Mouse (Mus musculus) heart, adult 11 months (tissue): ENCODE measurements at regions not wholly inside any gene's neighbourhood (a gene's known extent, or its start where the extent isn't known, plus 50 kb on each side); places are given as distances from the start of the nearest gene placed in this dataset.

Experiments
- DNase-seq: peaks from one replicate; pipeline ENCODE4 v3.0.0; 2022

DNA sequence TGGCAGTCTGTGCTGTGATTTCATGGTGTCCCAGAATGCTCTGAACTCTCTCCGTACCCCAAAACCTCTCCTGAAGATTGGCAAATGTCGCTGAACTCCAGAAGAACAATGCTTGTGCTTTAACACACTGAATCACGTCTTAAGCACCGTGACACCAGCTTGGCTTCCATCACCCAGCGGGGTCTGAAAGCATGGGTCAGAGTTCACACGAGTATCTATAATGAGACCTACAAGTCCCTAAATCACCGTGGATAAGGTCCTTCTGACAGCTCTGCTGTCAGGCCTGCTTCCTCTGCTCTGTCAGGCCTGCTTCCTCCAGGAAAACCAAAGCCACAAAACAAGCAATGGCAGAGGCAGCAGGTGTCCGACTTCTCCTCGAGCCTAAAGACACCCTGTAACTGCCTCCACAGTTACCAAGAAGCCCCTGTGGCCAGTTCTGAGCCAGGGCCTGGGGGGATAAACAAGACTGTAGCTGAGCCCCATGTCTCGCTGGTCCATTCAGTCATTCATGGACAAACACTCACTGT, 229.1 kb upstream of the A430005L14Rik start:
- no peak for DNase-seq

DNA sequence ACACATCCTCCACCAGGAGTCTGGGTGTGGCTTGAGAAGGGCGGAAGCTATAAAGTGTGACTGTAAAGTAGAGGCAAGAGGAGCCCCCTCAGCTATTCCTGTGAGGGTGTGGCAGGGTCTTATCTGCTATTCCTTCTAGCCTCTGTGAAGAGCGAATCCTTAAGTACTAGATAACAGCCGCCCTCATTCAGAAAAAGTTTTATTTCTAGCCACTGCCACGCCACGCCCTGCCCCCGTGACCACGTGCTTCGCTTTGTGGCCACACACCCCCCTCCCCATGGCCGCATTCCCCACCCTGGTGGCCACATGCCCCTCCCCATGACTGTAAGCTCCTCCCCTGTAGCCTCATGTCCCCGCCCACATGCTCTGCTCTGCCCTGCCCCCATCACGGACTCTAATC, 218.9 kb upstream of the A430005L14Rik start:
- DNase-seq, result no peak

DNA sequence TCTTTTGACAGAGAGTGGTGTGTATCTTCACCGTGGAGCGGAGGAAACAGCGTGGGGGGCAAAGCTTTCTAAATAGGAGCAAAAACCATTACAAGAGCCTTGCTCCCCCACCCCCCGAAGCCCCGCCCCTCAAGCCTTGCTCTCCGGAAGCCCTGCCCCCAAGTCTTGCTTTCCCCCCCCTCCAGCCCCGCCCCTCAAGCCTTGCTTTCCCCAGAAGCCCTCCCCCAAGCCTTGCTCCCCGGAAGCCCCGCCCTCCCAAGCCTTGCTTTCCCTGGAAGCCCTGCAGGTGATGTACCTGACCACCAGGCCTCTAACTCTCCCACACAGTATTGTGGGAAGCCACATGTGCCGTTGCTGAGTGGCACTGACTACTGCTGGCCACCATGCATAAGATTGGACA, 214.8 kb upstream of the A430005L14Rik start:
- DNase-seq, result no peak

DNA sequence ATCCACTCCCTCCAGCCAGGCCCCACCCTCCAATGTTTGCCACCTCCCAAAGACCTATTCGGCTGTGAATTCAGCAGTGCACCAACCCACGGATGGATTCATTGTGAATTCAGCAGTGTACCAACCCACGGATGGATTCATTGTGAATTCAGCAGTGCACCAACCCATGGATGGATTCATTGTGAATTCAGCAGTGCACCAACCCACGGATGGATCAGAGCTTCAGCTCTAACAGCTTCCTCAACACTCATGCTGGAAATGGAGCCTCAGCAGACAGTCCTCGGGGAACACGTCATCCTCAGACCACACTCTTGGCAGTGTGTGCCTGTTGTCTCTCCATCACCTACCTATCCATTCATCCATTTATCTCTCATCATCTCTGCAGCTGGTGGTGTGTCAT, 204.2 kb upstream of the A430005L14Rik start:
- no peak for DNase-seq

DNA sequence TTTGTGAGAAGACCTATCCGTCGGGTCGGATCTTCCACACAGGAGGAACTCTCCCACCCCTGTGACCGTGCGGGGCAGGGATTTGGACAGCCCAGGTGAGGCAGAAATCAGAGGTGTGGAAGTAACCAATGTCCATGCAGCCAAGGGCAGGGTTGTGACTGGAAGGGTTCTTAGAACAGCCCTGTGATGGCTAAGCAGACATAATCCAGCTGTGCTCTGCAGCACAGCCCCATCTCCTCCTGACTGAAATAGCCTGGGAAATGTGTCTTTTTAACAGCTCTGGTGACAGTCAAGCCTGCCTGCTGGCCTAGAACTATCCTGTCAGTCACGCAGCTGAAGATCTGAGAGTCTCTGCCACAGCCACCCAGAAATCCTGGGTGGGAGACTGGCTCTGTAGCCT, 198.7 kb upstream of the A430005L14Rik start:
- no peak for DNase-seq

- DNase-seq, result peak; percentile 93
These were observed 198.3 kb upstream of the A430005L14Rik start for GRCm38 (mm10) chr4:153758781-153759180.

- DNase-seq, result peak; percentile 85
These were observed 196.1 kb upstream of the A430005L14Rik start for GRCm38 (mm10) chr4:153760934-153761333.

DNA sequence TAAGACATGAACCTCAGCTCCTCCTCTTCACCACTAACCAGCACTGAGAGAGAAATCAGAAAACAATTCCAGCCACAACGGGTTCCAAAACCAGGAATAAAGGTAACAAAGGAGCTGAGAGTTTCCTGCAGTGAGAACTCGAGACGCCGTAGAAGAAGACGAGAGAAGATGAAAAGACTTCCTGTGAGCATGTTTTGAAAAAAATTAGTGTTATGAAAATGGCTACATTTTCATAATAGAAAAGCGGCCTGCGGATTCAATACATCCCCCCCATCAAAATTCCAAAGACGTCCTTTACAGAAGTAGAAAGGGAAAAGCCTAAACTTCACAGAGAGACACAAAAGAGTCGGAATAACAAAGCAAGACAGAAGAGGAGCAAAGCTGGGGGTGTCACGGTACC, 193.6 kb upstream of the A430005L14Rik start:
- DNase-seq, result no peak

DNA sequence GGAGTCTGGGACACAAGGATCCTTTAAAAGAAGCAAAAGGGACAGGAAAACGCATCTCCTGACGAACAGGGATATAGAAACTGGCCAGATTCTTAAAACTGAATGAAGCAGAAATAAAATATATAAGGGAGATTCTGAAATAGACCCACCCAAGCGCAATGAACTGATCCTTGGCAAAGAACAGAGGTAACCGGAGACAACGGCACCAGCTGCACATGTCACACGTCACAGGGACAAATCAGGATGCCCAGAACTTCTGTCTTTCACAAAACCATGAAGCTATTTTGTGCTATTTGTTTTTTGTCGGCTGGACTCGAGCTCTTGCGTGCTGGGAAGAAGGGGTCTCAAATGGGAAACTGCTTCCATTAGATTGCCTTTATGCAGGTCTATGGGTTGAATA, 189.3 kb upstream of the A430005L14Rik start:
- DNase-seq, result peak; percentile 69

DNA sequence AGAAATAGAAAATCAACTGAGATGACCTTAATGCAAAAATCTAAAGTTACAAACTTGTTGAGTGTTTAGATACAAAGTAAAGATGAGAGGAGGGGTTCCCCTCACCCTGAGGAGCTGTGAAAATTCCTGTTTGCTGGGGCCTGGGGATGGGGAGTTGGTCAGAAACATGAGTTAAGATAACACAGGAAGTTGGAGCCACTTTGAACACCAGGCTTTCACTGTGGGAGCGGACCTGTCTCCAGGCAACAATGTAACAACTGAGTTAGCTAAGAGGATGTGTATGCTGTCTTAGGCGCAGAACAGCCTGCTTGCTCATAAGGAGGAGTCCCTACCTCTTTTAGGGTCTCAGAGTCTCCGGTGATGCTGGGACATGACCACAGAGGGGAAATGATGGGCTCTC, 188.7 kb upstream of the A430005L14Rik start:
- DNase-seq, result peak; percentile 78

GRCm38 (mm10) chr4:153770675-153771074, 186.4 kb upstream of the A430005L14Rik start:
- no peak for DNase-seq

- no peak for DNase-seq
These were observed 176.5 kb upstream of the A430005L14Rik start for GRCm38 (mm10) chr4:153780501-153780900.

- no peak for DNase-seq
These were observed 175.8 kb upstream of the A430005L14Rik start for GRCm38 (mm10) chr4:153781271-153781670.

DNA sequence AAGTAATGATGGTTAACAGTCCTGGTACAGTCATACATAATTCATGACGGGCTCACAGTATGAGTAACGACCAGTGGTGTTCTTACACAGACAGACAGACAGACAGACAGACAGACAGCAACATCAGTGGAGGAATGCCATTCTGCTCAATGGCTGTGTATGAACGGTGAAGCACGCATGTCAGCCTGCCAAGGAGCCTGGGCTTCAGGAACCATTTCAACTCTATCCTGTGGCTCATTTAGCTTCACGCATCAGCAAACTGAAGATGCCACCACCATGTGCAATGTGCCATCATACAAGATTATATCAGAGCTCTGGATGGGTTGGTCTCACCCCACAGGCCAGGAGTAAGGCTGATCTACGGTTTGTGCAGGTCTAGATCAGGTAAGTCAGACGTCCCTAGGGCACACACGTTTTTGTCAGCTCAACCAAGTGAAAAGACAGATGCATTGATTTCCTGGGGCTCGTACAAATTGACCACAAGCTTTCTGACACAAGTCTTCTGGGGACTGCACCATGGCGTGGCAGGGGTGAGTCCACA, 175.0 kb upstream of the A430005L14Rik start:
- DNase-seq, result no peak

- DNase-seq, result no peak
These were observed 172.6 kb upstream of the A430005L14Rik start for GRCm38 (mm10) chr4:153784401-153784800.

- no peak for DNase-seq
These were observed 171.5 kb upstream of the A430005L14Rik start for GRCm38 (mm10) chr4:153785564-153785963.

GRCm38 (mm10) chr4:153792307-153792706, 164.7 kb upstream of the A430005L14Rik start:
- DNase-seq, result no peak

DNA sequence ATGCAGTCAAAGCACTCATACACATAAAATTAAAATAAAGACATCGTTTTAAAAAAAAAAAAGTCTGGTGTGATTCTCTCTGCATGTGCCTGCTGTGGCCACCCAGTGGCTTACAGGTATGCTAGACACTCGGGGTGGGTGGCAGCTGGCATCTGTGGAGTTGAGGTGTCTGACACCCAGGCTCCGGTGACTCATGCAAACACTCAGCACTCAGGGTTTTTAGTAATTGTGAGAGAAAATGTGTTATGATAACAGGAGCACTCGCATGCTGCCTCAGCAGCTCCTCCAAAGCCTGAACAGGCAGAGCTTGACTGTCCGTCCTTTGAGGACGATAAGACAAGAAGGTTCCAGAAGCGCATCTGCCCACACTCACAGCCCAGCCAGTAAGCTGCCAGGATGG, 159.0 kb upstream of the A430005L14Rik start:
- DNase-seq, result no peak

- no peak for DNase-seq
These were observed 151.3 kb upstream of the A430005L14Rik start for GRCm38 (mm10) chr4:153805727-153806126.

DNA sequence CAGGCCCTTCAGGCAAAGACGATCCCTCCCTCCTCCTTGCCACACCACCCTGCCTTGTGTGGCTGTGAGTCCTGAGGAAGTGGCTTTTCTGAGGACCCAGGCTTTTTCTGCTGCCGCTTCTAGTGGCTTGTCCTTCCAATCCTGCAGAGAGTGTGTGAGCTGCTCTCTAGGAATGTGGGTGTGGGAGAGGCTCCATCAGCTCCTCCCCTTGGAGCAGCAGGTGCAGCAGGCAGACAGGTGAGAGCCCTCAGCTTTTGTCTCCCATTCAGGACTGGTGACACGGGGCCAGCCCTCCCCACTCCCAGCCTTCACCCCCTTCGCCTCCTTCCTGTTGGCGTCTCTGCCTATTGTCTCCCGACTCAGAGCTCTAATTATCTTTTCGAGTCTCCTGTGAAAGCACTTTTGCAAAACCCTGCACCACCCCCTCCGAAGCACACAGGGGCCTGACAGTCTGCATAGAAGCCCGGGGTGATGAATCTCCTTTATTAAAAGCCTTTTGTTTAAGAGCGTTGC, 150.8 kb upstream of the A430005L14Rik start:
- no peak for DNase-seq

DNA sequence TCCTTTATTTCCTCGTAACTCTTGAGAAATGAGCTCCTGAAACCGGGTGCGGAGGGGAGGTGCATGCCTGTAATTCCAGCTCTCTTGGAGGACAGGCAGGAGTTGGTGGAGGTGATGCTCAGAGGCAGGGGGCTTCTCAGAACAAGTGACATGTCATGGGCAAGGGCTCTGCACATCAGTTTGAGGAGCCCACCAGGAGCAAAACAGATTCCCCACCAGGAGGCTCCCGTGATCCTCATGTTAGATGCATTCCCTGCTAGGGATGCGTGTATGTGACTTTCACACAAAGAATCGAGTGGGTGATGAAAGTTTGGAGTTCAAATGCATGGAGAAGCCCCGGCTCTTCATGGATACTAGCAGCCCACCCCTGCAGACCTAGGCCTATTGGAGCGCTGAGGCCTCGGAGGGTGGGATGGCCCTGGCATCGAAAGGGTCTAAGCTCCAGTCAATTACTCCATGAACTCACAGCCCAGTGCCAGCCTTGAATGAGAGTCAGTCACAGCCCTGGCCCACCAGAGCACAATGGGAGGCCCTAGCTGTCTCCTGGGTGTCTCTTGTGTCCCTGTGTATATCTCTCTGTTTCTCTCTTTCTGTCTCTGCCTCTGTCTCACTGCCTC, 150.1 kb upstream of the A430005L14Rik start:
- DNase-seq, result no peak

DNA sequence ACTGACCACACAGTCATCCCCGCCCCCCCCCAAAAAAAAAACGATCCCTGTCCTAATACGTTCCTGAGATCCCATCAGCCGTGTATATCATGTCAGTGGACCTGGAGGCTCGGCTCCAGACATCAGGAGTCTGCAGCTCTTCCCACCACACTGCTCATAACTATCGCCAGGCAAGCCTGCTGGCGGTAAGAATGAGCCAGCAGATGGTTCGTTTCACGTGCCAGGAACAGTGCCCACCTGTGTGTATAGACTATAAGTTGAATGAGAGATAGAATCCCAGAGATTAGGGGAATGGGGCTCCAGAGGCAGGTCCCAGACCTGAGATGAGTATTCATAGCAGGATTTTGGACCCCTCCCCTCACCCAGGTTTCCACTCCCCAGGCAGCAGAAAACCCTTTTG, 144.2 kb upstream of the A430005L14Rik start:
- no peak for DNase-seq

DNA sequence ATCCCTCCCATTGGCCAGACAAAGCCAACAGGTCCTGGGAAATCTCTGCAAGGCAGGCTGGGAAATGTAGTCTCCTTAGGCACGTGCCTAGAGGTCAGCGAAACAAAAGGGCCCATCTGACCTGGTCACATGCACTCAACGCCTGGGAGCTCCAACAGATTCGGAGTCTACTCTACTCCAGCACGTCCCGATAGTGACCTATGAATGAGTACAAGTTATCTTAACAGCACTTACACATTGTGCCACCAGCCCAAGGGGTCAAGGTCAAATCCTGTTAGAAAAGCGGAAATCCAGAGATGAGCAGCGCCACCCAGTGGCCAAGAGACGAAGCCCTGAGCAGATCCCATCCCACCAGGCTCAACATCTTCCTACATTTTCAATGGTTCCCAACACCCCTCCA, 129.1 kb upstream of the A430005L14Rik start:
- DNase-seq, result no peak

DNA sequence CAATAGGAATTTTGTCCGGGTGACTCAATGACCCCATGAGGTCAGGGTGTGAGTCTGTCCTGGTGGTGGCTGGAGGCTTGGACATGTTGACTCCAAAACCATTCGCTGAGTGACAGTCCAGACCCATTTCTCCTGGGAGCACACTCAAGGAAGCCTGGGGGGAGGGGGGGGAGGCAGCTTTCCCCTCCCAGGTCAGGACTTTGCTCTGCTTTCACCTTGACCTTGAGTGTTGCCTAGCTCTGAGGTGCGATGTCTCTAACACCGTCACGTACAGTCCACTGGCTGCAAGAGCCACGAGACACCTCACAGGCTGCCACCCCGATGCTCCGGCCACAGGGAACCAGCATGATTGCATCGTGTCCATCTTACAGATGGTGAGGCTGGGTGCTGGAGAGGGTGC, 127.3 kb upstream of the A430005L14Rik start:
- no peak for DNase-seq

DNA sequence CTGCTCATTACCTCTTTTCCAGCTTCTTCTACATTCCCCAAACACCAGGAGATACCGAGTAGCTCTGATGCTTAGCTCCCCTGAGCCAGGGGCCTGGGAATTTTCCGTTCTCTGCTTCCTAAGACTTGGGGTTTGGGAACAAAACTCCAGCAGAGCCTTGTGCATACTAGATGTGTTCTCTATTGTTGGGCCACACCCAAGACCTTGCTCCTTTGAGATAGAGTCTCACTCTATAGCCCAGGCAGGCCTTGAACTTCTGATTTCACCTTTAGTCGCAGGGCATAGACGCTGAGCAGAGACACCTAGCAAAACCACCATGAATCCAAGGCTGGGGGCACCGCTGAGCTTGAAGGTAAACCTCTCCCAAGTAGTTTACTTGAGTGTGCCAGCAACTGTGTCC, 126.5 kb upstream of the A430005L14Rik start:
- DNase-seq, result no peak
